Mouse (Mus musculus) forebrain, embryonic 14.5 days (tissue): ENCODE measurements at regions not wholly inside any gene's neighbourhood (a gene's known extent, or its start where the extent isn't known, plus 50 kb on each side); places are given as distances from the start of the nearest gene placed in this dataset.
A peak's percentile ranks its signal among the peaks of the same experiment; 100 is the strongest.

Experiments
- ATAC-seq: fragments of 200-750 bp; cut with Nextera tagmentation; 2 replicates; pipeline ENCODE4 v1.8.0; 2017; ENCODE audit warnings: mild to moderate bottlenecking, moderate library complexity
- DNase-seq: peaks from one replicate; pipeline ENCODE4 v3.0.0-alpha.2; 2015; ENCODE audit warnings: low spot score
- H3K27ac ChIP-seq: fragments of 300-500 bp; sonication (generic); 2 replicates; pipeline ENCODE4 v1.5.1; 2014; ENCODE audit warnings: low read depth, mild to moderate bottlenecking, control low read depth, low read length, moderate library complexity
- H3K27me3 ChIP-seq: fragments of 300-500 bp; sonication (generic); replicated peaks from 2 replicates; pipeline ENCODE4 v1.6.1; 2014; ENCODE audit warnings: low read length, control low read depth, mixed read lengths; ENCODE audit not compliant: control insufficient read depth, insufficient read depth
- H3K36me3 ChIP-seq: fragments of 300-500 bp; sonication (generic); 2 replicates; pipeline ENCODE4 v1.6.1; 2014; ENCODE audit warnings: low read length, control low read depth; ENCODE audit not compliant: control insufficient read depth, insufficient read depth
- H3K4me1 ChIP-seq: fragments of 300-500 bp; sonication (generic); 2 replicates; pipeline ENCODE4 v1.6.1; 2014; ENCODE audit warnings: antibody characterized with exemption, low read length, control low read depth; ENCODE audit not compliant: control insufficient read depth, insufficient read depth
- H3K4me2 ChIP-seq: fragments of 300-500 bp; sonication (generic); 2 replicates; pipeline ENCODE4 v1.6.1; 2014; ENCODE audit warnings: mild to moderate bottlenecking, control low read depth, low read length
- H3K4me3 ChIP-seq: fragments of 300-500 bp; sonication (generic); 2 replicates; pipeline ENCODE4 v1.5.1; 2014; ENCODE audit warnings: low read depth, low read length, control low read depth
- H3K9ac ChIP-seq: fragments of 300-500 bp; sonication (generic); 2 replicates; pipeline ENCODE4 v1.6.1; 2014; ENCODE audit warnings: mild to moderate bottlenecking, low read length, control low read depth, moderate library complexity
- H3K9me3 ChIP-seq: fragments of 300-500 bp; sonication (generic); replicated peaks from 2 replicates; pipeline ENCODE4 v1.6.1; 2016; ENCODE audit warnings: low read length, control low read depth, mixed read lengths; ENCODE audit not compliant: control insufficient read depth
- WGBS: fragments of 180-500 bp; shearing (Covaris S2); extraction: QIAGEN DNeasy Blood & Tissue Kit; methylation state at CpG from one replicate; pipeline ENCODE4 v1.1.7; 2014; 5-methylcytosine and 5-hydroxymethylcytosine counted together

DNA sequence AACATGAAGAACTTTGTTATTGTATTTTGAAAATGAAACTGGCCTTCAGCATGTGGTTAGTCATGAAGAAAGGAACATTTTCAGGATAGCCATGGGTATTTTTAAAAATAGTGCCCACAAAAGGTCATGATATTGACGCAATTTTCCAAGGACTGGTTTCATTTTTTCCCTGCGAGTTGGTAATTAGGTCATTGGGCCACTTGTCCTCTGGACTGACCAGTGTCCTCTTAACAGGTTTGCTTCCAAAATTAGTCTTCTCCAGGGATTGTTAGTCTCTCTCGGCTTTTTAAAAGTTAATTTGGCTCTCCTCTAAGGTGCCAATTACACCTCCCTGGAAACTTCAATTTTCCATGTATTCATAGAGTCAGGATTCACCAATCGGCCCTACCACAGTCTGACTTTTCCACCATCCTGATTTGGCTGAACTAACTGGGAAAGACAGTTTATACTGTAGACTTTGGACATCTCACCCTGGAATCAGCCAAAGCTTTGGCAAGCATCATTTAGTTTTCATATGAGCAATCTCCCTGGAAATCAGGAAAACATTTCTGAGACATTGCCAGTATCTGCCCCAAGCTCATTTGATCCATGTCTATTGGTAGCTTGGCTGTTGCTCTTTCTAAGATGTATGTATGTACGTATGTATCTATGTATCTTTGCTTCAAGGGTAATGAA is 562.8 kb upstream of the Sox9 start:
- H3K27ac ChIP-seq, result no peak overlapping the region
- WGBS, result 90% methylated on average over 5 of the region's 5 CpGs
- DNase-seq (no peak), ATAC-seq (no peak)
- H3K27me3 ChIP-seq, result no peaks in the 10 kb centered on the region
- H3K36me3 ChIP-seq, result no peaks in the 10 kb centered on the region
- no peak overlapping the region for H3K9ac ChIP-seq
- H3K4me3 ChIP-seq, result no peak overlapping the region
- H3K4me1 ChIP-seq, result no peaks in the 10 kb centered on the region
- H3K9me3 ChIP-seq, result no peaks in the 10 kb centered on the region
- H3K4me2 ChIP-seq, result no peak overlapping the region

DNA sequence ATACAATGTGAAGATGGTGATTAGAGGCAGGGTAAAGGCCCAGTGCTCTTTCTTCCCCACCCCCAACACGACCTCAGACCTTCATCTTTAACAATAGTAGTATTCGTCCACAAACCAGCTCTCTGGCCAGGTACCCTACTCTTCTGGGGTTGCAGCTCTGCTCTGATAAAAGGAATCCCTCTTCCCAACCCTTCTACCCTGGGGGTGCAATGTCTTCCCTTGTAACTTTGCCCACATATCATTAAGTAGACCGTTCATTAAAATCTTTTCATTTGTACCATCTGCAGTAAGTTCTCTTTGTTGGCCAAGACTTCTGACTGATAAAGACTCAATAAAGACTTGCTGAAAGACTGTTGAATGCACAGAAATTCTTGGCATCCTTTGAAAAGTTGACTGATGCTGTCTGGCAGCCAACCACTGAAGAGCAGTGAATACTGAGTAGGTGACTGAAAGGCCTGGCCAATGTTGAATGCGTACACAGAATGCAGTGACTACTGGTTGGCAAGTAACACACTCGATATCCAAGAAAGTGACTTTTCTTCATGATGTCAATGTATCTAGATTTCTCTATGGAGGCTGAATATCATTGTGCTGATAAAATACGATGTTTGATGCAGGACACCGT is 547.4 kb upstream of the Sox9 start:
- 54% methylated on average over 7 of the region's 7 CpGs for WGBS
- Histone ChIP-seq H3K27me3 (no peaks in the 10 kb centered on the region), H3K9me3 (no peaks in the 10 kb centered on the region), H3K4me2 (no peak overlapping the region), H3K9ac (no peak overlapping the region), H3K4me1 (no peaks in the 10 kb centered on the region), H3K27ac (no peak overlapping the region), H3K36me3 (no peaks in the 10 kb centered on the region), H3K4me3 (no peak overlapping the region)
- ATAC-seq, result peak; percentile 85
- peak; percentile 85 for DNase-seq

DNA sequence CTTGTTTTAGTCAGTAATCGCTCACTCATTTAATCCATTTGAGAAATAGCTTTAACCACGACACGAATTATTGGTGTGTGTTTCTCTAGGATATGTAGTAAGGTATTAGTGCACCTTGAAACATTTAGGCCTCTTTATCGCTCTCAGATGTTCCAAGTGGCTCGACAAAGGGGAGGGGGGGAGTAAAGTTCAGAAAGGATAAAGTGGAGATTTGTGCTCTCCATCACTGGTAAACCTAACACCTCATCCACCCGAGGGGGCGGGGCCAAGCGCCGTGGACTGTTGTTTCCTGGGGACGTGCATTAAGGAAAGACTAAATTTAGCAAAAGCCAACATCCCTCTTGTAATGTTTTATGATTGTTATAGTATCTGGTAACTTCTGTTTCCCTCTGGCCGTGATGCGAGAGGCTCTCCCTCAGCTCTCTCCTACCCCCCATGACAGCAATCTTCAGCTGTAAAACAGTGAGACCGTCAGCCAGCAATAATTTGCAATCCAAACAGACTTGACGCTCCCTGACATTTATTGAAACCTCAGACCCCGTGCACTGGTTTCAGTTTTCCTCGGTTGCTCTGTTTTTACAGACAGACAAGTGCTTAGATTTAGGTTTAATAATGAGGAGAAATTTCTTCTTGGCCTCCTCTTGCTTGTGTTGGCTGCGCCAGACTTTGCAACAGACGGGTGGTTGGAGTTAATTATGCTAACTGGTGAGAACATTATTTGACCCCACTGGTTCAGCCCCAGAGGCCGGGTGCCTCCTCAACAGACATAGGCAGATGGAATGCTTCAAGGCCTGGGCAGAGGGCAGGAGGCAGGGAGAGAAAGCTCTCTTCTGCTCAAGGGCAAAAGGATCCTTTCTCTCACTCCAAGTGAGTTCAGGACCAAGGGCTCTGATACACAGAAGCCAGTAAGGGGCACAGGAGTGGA is 542.8 kb upstream of the Sox9 start:
- no peak overlapping the region for H3K27ac ChIP-seq
- H3K27me3 ChIP-seq, result no peaks in the 10 kb centered on the region
- H3K4me2 ChIP-seq, result no peak overlapping the region
- no peaks in the 10 kb centered on the region for H3K9me3 ChIP-seq
- no peak overlapping the region for H3K4me3 ChIP-seq
- no peaks in the 10 kb centered on the region for H3K4me1 ChIP-seq
- DNase-seq (peak; percentile 7), ATAC-seq (no peak)
- no peak overlapping the region for H3K9ac ChIP-seq
- H3K36me3 ChIP-seq, result no peaks in the 10 kb centered on the region
- WGBS, result 84% methylated on average over 19 of the region's 19 CpGs

DNA sequence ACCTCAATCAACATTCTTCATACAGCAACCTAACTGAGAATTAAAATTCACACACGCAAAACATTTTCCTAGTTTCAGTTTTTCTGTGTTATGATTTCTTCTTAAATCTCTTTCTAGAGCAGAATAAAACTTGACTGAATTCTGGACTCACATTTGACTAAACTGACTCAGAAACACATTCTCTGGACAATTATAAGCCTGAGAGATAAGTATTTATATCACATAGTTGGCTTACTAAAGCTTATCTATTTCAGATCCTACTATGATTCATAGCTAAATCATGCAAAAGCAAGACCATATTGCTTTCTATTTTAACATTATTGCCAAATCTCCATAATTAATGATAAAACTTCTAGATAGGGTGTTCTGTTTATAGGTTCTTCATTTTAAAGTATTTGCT is 529.5 kb upstream of the Sox9 start:
- H3K27me3 ChIP-seq, result no peaks in the 10 kb centered on the region
- ATAC-seq (no peak), DNase-seq (no peak)
- H3K4me1 ChIP-seq, result no peaks in the 10 kb centered on the region
- 96% methylated on average over 1 of the region's 1 CpGs for WGBS
- H3K9me3 ChIP-seq, result no peaks in the 10 kb centered on the region
- no peak overlapping the region for H3K4me2 ChIP-seq
- no peaks in the 10 kb centered on the region for H3K36me3 ChIP-seq
- H3K9ac ChIP-seq, result no peak overlapping the region
- H3K4me3 ChIP-seq, result no peak overlapping the region
- H3K27ac ChIP-seq, result no peak overlapping the region

DNA sequence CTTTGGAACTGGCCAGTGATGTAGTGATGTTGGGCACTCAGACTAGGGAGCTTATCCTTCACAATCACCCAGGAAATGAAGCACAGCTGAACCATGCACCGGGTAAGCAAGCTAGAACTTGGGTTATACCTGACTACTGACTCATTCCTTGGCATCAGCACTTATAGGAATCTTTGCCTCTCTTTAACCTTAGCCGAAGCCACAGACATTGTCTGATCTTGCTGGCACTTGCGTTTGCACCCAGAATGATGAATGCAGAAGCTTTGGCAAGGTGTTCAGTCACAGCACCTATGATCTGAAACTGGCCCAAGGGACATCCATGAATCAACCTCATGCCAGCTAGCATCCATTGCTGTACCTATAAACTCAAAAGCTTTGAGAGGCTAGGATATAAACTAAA is 529.0 kb upstream of the Sox9 start:
- no peak overlapping the region for H3K9ac ChIP-seq
- no peak overlapping the region for H3K4me3 ChIP-seq
- ATAC-seq, result no peak
- WGBS, result 92% methylated on average over 3 of the region's 3 CpGs
- DNase-seq, result no peak
- no peak overlapping the region for H3K4me2 ChIP-seq
- H3K4me1 ChIP-seq, result no peaks in the 10 kb centered on the region
- H3K36me3 ChIP-seq, result no peaks in the 10 kb centered on the region
- H3K27ac ChIP-seq, result no peak overlapping the region
- no peaks in the 10 kb centered on the region for H3K27me3 ChIP-seq
- H3K9me3 ChIP-seq, result no peaks in the 10 kb centered on the region

DNA sequence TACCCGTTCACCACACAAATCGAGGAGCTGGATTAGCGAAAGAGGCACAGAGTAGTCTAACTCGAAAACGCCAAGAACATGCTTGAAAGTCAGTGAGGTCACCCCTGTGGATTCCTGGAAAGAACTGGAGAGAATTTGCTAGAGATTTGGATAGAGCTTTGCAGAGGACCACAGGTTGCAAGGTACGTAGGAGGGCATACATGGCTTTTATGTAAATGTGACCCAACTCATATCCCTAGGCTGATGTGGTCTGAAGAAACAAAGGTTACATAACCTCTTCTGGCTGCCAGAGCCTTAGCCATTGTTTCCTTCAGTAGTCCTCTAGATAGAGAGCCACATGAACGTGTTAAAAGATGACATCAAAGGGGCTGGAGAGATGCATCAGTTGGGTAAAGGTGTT is 525.7 kb upstream of the Sox9 start:
- 92% methylated on average over 7 of the region's 7 CpGs for WGBS
- H3K4me3 ChIP-seq, result no peak overlapping the region

DNA sequence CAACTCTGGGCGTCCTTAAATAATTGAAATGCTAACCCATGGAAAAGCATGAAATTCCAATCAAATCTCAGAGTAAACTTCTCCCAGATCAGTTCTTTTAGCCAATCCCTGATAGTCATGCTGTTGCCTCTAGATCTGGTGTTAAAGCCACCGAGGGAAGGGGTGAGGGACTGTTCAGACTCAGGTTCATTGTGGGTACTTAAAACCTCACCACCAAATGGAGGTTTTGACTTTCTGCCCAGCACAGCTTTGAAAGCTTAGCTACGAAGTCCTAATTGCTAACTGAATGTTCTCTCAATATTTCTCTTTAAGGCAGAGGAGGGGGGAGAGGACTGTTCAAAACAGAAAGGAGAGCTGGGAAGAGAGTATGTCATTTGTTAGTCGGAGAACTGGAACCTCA is 517.9 kb upstream of the Sox9 start:
- H3K4me2 ChIP-seq, result no peak overlapping the region
- no peak for ATAC-seq
- no peaks in the 10 kb centered on the region for H3K4me1 ChIP-seq
- WGBS, result 85% methylated on average over 4 of the region's 4 CpGs
- no peak overlapping the region for H3K9ac ChIP-seq
- H3K4me3 ChIP-seq, result no peak overlapping the region
- DNase-seq, result no peak
- H3K27me3 ChIP-seq, result no peaks in the 10 kb centered on the region
- no peaks in the 10 kb centered on the region for H3K36me3 ChIP-seq
- H3K9me3 ChIP-seq, result no peaks in the 10 kb centered on the region
- no peak overlapping the region for H3K27ac ChIP-seq

More for the DNA sequence above, 525.7 kb upstream of the Sox9 start:
- H3K4me1 ChIP-seq, result no peaks in the 10 kb centered on the region
- no peaks in the 10 kb centered on the region for H3K9me3 ChIP-seq
- no peaks in the 10 kb centered on the region for H3K36me3 ChIP-seq
- no peak for ATAC-seq
- no peak overlapping the region for H3K9ac ChIP-seq
- no peaks in the 10 kb centered on the region for H3K27me3 ChIP-seq
- DNase-seq, result no peak
- no peak overlapping the region for H3K4me2 ChIP-seq
- no peak overlapping the region for H3K27ac ChIP-seq

DNA sequence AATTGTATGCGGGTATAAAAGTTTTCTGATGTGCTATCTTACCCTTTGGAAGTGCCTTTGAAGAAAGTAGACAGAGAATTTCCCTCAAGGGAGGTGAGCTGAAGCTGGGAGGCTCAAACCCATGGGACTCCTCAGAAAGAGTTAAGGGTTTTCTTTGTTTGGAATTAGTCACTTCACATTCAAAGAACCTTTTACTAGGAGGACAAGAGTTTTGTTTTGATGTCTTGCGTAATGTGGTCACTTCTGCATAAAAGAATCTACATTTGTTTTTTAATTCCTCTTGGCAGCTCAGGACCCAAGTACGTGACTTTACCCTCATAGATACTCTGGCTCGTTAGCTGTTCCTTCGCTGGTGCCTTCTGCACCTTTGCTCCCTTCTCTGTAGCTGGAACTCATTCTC is 511.1 kb upstream of the Sox9 start:
- H3K9me3 ChIP-seq, result no peaks in the 10 kb centered on the region
- 73% methylated on average over 5 of the region's 5 CpGs for WGBS
- no peak for ATAC-seq
- no peak overlapping the region for H3K9ac ChIP-seq
- no peak for DNase-seq
- H3K27ac ChIP-seq, result no peak overlapping the region
- H3K36me3 ChIP-seq, result no peaks in the 10 kb centered on the region
- no peak overlapping the region for H3K4me3 ChIP-seq
- H3K4me1 ChIP-seq, result no peaks in the 10 kb centered on the region
- no peak overlapping the region for H3K4me2 ChIP-seq
- no peaks in the 10 kb centered on the region for H3K27me3 ChIP-seq

DNA sequence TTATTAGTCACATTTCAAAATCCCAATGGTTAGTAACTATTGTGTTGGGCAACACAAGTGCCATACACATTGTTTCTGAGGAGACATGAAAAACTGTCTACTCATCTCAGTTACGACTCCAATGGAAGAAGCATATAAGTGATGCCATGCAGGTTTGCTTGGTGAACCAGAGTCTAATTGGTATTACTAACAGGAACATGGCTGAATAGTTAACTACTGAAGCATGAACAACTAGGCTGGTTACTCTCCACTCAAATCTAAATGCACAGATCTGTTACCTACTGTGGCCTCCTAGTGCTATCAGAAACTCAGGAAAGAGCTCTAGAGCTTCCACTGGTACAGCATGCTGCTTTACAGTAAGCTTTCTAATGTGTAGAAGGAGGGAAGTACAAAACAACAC is 503.5 kb upstream of the Sox9 start:
- no peak overlapping the region for H3K9ac ChIP-seq
- H3K9me3 ChIP-seq, result no peaks in the 10 kb centered on the region
- no peak for ATAC-seq
- no peak for DNase-seq
- no peak overlapping the region for H3K4me2 ChIP-seq
- 40% methylated on average over 1 of the region's 1 CpGs for whole genome bisulfite sequencing
- no peak overlapping the region for H3K4me3 ChIP-seq
- H3K27ac ChIP-seq, result no peak overlapping the region
- no peaks in the 10 kb centered on the region for H3K4me1 ChIP-seq
- H3K27me3 ChIP-seq, result no peaks in the 10 kb centered on the region
- no peaks in the 10 kb centered on the region for H3K36me3 ChIP-seq
